Mouse (Mus musculus) embryonic fibroblast, embryonic 13.5 days (primary cell): Measurements from ENCODE around the gene Nup88. TPM values are rescaled to one million over a fixed set of nuclear protein-coding genes. Genes with fewer than 3 reads are reported as not detected.

Source experiments
- H3K27ac ChIP-seq: 2 replicates; pipeline ENCODE4 v1.5.1; 2012; ENCODE audit warnings: low read length, control low read depth, inconsistent platforms; ENCODE audit not compliant: insufficient read depth
- H3K4me1 ChIP-seq: 2 replicates; pipeline ENCODE4 v1.6.1; 2011; ENCODE audit warnings: low read length; ENCODE audit not compliant: control insufficient read depth, insufficient read depth
- H3K4me3 ChIP-seq: 2 replicates; pipeline ENCODE4 v1.5.1; 2011; ENCODE audit warnings: mild to moderate bottlenecking, control low read depth, low read length; ENCODE audit not compliant: insufficient read depth
- CTCF ChIP-seq: IDR thresholded peaks from 2 replicates; pipeline ENCODE4 v1.5.1; 2011; ENCODE audit warnings: mild to moderate bottlenecking, control low read depth, low read length, moderate library complexity, borderline replicate concordance; ENCODE audit not compliant: insufficient read depth
- POLR2A ChIP-seq: IDR thresholded peaks from 2 replicates; pipeline ENCODE4 v1.6.1; 2011; ENCODE audit warnings: low read depth, mild to moderate bottlenecking, control low read depth, low read length, moderate library complexity
- polyA plus RNA-seq: library from polyadenylated mRNA; stranded (reverse); fragments of >200 nt; gene quantifications from 2 replicates; pipeline ENCODE4 v1.2.4, GENCODE M21; 2011; ENCODE audit warnings: low read depth; ENCODE audit not compliant: missing spikeins, insufficient read length

Nup88 gene
- polyA plus RNA-seq, 1 experiment, result 113 TPM

- H3K4me3 ChIP-seq, result no peak overlapping the region
Observed at GRCm38 (mm10) chr11:71001167-71001566, 31.4 kb upstream of the Nup88 start.

GRCm38 (mm10) chr11:70982557-70983228 is 12.9 kb upstream of the Nup88 start, which contains the start of gene C1qbp:
Gene C1qbp, minus strand, starts transcription at chr11:70983026.
- TF ChIP-seq POLR2A (peak; percentile 66), CTCF (peak; percentile 78)
- peak within 1 kb of the TSS; percentile 96 for H3K4me3 ChIP-seq
- peaks cover 4% of the 10 kb centered on the region; the same call in 1 of the 2 replicates for H3K4me1 ChIP-seq
- H3K27ac ChIP-seq, result no peak within 1 kb of the TSS

More at GRCm38 (mm10) chr11:71001167-71001566, 31.4 kb upstream of the Nup88 start:
- Histone ChIP-seq H3K27ac (no peak overlapping the region), H3K4me1 (peaks cover 9% of the 10 kb centered on the region)
- TF ChIP-seq POLR2A, result no peak

- Histone ChIP-seq H3K4me1 (peaks cover 4% of the 10 kb centered on the region; the same call in 1 of the 2 replicates), H3K4me3 (peak overlapping the region; percentile 96), H3K27ac (no peak overlapping the region)
- no peak for TF ChIP-seq POLR2A
Observed at GRCm38 (mm10) chr11:70982030-70982429, 12.3 kb upstream of the Nup88 start.

- Histone ChIP-seq H3K4me1 (peaks cover 4% of the 10 kb centered on the region; the same call in 1 of the 2 replicates), H3K4me3 (peak overlapping the region; percentile 96), H3K27ac (no peak overlapping the region)
- TF ChIP-seq POLR2A (no peak), CTCF (no peak)
Observed at GRCm38 (mm10) chr11:70980751-70981510, 11.2 kb upstream of the Nup88 start.

DNA sequence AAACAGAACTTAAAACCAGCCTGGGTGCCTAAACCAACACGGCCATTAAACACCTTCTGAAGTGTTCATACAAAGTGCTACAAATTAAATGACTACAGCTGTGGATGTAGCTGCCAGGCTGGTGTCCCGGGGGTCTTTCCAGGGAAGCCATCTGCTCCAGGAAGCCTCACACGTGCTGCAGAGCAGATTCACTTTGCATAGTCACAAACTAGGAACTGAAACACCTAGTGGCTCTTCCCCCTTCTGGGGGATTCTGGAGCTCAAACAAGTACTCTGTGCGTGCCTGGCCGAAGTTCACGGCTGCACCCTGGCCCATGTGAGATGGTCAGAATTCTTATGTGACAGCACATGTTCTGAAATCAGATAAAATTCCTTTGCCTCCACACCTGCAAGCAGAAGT is 10.5 kb upstream of the Nup88 start:
- no peak for TF ChIP-seq POLR2A
- TF ChIP-seq CTCF, result no peak
- Histone ChIP-seq H3K4me1 (peaks cover 4% of the 10 kb centered on the region; the same call in 1 of the 2 replicates), H3K4me3 (no peak overlapping the region), H3K27ac (no peak overlapping the region)

- Histone ChIP-seq H3K4me3 (no peak overlapping the region), H3K27ac (no peak overlapping the region), H3K4me1 (peaks cover 4% of the 10 kb centered on the region; the same call in 1 of the 2 replicates)
- no peak for TF ChIP-seq CTCF
- TF ChIP-seq POLR2A, result no peak
Observed at GRCm38 (mm10) chr11:70977293-70977692, 7.5 kb upstream of the Nup88 start.

- H3K27ac ChIP-seq, result no peak overlapping the region
- no peak overlapping the region for H3K4me3 ChIP-seq
- H3K4me1 ChIP-seq, result no peaks in the 10 kb centered on the region
- TF ChIP-seq CTCF (no peak), POLR2A (no peak)
Observed at GRCm38 (mm10) chr11:70975193-70975592, 5.4 kb upstream of the Nup88 start.

DNA sequence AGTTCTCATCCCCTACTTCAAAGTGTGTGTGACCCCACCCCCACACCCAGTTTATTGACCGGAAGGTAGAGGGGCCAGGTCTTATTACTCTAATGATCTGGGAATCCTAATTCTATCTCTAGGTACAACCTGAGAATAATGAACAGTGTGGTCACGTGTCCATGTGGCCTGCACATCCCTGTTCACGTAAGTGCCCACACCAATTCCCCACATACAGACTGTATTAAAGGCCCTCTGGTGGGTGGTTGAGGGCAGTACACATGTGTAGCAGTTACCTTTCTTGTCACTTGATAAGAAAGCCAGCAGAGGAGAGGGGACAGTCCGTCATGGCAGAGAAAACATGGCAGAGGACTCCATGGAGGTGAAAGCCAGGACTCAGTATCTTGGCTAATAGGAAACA is 4.2 kb upstream of the Nup88 start:
- no peaks in the 10 kb centered on the region for H3K4me1 ChIP-seq
- no peak overlapping the region for H3K4me3 ChIP-seq
- H3K27ac ChIP-seq, result no peak overlapping the region
- no peak for TF ChIP-seq POLR2A
- TF ChIP-seq CTCF, result no peak

- Histone ChIP-seq H3K4me1 (no peaks in the 10 kb centered on the region), H3K27ac (no peak overlapping the region)
- TF ChIP-seq POLR2A (no peak), CTCF (no peak)
Observed at GRCm38 (mm10) chr11:70972586-70972985, 2.8 kb upstream of the Nup88 start.

More at GRCm38 (mm10) chr11:70972586-70972985, 2.8 kb upstream of the Nup88 start:
- no peak overlapping the region for H3K4me3 ChIP-seq
